Mouse (Mus musculus) cerebellum, adult 11-12 months (tissue): ENCODE measurements around the gene Fth1.
A peak's percentile ranks its signal among the peaks of the same experiment; 100 is the strongest.
"Not testable (repeated sequence)": the region's sequence is repeated elsewhere in the genome, so short reads cannot be mapped to it uniquely, and the experiment has no call there.

Experiments used
- DNase-seq: peaks from one replicate; pipeline ENCODE4 v3.0.0; 2022

Gene Fth1

DNA sequence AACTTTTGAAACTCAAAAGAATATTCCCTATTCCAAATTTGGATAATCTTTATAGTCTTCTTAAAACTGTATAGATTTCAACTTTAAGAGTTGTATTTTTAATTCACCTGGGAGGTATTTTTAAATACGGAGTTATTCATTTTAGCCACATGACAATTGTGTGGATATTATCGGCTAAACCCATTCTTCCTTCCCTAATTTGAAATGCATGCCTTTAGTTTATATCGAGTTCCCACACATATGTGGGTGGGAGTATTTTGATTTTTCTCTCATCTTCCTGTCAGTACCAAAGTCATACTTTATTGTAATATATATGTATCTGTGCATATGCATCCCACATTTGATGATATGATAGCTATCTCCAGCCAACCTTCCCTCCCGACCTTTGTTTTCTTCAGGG, at the start of gene Fth1:
TSS of gene Fth1 (plus strand) at position 341 of the 400 bp plus-strand sequence.
- DNase-seq = no peak

DNA sequence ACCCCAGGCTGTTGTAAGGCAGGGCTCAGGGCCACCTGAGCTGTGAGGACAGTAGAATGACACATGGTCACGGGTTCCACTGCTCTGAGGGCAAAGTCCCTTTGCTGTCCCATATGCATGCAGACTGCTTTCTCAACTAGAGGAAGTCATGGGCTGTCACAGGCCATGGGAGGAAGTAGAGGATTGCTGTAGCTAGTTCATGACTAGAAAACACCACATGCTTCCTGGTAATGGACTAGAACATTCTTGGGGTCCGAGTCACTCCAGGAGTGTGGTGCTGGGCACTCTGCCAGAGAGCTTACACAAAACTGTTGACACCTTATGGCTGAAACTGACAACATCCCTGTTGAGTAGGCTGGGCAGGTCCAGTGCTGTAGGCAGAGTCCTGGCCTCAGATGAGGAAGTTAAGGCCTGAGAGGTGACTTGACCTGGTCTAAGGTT, 49.2 kb upstream of the Fth1 start:
- DNase-seq = not testable (repeated sequence)

DNA sequence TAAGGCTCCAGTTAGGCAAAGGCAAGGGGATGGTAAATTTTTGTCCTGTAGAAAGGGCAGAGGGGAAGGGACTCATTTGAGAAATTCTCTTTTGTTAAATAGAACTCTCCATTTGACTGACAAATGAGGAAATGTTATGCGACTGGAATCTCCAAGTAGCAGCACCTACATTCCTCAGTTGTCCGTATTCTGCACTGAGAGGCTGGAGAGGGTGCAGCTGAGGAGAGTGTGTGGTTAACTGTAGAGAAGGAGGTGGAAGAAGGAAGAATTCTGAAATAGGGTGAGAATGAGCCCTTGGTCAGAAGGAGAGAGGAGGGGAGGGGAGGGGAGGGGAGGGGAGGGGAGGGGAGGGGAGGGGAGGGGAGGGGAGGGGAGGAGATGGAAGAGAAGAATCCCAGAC, 46.5 kb upstream of the Fth1 start:
- DNase-seq = no peak

DNA sequence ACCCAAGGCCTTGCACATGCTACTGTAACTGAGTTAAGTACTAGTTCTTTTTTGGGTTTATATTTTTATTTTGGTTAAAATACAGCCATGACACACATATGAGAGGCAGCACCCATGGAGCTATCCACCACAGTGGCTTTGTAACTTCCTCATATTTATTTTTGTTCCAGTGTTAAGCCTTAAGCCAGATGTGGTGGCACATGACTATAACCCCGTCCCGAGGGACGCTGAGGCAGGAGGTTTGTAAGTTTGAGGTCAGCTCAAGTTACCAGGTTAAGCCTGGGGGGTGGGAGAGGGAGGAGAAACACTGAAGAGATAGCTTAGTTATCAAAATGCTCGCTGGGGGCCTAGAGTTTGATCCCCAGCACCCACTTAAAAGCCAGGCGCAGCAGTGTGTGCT, 43.8 kb upstream of the Fth1 start:
- no peak for DNase-seq

DNA sequence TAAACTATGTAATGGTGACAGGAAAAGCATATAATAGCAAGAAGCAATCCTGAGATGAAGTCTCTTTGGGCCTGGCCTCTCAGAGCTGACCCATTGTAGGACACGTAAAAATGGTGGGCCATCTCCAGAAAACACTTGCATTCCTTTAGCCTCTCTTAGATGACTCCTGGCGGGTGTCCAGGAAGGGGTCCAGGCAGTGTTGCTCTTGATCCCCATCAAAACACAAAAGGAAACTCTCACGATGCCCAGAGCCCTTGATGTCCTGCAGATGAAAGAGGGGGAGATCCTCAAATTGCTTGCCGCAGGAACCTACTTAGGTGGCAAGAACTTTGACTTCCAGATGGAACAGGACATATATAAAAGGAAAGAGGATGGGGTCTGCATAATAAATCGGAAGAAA, 43.0 kb upstream of the Fth1 start:
- no peak for DNase-seq

DNA sequence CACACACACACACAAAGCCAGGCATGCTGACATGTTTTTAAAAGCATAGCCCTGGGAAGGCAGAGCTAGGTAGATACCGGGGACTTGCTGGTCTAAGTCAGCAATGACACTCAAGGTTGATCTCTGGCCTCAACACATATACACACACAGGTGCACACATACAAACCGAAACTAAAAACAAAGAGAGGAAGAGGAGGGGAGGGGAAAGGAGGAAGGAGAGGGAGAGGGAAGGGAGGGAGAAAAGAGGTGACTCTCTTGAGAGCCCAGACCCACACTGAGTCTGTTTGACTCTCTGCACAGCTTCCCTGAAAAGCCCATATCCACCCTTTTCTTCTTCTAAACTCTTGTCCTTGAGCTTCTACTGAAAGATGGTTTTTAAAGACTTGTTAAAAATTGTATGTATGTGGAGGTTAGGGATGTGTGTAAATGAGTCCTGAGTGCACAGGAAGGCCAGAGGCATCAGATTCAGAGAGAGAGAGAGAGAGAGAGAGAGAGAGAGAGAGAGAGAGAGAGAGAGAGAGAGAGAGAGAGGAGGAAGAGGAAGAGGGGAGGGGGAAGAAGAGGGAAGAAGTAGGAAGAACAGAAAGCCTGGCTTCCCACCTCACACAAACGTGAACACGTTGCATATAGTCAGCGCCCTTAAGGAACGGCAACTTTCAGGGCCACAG, 42.1 kb upstream of the Fth1 start:
- no peak for DNase-seq

DNA sequence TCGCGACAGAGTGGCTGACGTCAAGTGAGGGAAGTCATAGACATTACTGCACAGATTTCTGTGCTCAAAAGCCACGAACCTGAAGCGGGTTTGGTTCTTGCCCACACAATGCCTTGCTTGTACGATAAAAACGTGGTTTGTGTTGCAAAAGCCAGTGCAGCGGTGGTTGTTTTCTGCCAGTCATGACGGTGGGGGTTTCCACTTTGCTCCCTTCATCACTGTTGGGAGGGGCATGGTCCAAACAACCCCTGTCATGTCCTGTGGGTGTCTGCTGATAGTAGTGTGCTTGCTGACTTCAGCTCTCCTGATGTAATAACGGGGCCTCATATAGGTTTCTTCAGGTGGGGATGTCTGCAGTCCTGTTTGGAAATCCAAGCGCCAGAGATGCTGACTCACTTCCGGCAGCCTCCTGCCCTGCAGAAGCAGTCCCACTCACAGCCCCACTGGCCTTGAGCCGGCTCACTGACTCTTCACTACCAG, 41.5 kb upstream of the Fth1 start:
- no peak for DNase-seq

DNA sequence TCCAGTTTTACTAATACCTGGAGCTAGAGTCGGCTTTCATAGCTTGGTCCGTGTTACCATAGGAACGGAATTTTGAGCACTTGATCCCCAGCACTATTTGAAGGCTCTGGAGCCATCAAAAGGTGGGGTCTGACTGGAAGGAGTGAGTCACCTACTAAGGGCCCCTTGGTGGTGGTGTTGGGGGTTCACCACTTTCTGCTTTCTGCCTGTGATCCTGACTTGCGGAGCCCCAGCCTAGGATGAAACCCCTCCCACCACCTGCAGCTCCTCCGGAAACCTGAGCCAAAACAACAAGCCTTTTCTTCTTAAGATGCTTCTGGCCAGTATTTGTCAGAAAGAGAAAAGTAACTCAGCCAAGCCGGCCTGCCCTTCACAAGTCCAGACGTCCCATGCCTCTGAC, 40.6 kb upstream of the Fth1 start:
- DNase-seq = no peak

DNA sequence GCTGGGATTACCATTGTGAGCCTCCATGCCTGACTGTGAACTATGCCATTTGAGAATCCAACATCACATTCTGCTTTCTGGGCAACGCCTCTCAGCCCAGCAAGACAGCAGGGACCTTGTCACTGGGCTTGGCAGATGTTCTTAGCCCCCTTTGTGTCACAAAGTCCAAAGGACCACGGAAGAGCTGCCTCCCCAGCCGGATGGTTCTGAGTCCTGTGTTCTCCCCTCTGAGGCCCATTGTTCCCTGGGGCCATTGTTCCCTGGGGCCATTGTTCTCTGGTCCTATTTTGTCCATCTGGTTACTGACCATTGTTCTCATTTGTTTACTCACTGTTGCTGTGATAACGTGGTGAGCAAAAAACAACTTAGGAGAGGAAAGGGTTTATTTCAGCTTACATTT, 39.5 kb upstream of the Fth1 start:
- DNase-seq = peak; percentile 18

DNA sequence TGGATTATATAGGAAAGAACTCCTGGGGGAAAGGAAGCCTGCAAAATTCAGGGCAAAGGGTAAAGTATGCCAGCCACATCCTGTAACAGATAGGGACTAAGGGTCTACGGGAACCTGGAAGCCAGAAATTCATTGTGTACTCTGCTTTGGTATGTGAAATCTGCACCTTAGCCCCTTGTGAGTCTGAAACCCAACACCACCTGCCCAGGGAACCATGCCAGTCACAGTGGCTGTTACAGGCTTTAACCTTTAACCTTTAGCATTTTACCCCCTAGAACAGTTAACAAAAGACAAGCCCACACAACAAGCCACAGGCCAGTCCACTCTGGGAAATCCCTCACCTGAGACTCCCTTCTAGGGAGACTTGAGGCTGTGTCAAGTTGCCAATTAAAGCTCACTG, 38.6 kb upstream of the Fth1 start:
- DNase-seq = no peak

DNA sequence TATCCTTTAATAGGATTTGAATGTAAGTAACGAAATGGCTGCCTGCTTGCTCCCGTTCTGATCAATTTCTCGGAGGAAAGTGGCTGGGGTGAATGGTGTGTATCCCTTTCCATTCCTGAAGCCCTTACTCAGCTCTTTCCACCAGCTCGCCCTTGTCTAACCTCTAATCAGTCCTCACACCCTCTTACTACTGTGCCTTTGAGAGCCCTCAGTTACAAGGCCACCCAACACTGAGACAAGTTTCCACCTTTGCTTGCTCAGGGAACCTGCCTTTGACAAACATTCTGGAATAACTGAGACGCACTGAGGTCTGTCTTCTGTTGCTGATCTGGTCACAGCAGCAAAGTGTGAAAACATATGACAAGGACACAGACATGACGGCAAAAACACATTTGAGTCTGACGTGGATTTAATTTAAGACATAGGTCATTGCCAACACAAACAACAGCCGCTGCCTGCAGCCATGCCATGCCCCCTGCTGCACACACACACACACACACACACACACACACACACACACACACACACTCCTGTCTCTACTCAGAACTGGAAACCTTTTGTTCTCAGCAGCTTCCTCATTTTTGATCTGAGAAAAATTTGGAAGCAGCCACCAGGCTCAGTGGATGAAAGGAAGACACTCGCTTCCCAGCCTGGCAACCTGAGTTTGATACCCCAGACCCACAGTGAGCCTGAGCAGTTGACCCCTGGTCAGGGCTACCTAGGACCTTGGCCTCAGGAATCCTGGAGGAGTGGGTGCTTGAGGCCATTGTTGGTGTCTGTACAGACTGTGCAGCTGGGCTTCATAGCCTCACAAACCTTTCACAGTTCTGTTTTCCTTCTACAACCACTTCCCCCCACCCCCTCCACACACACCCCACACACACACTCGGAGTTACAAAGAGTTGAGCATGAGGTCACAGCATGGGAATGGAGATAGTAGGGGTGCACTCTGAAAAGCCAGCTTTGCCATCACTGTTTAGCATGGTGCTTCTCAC, 37.6 kb upstream of the Fth1 start:
- no peak for DNase-seq

DNA sequence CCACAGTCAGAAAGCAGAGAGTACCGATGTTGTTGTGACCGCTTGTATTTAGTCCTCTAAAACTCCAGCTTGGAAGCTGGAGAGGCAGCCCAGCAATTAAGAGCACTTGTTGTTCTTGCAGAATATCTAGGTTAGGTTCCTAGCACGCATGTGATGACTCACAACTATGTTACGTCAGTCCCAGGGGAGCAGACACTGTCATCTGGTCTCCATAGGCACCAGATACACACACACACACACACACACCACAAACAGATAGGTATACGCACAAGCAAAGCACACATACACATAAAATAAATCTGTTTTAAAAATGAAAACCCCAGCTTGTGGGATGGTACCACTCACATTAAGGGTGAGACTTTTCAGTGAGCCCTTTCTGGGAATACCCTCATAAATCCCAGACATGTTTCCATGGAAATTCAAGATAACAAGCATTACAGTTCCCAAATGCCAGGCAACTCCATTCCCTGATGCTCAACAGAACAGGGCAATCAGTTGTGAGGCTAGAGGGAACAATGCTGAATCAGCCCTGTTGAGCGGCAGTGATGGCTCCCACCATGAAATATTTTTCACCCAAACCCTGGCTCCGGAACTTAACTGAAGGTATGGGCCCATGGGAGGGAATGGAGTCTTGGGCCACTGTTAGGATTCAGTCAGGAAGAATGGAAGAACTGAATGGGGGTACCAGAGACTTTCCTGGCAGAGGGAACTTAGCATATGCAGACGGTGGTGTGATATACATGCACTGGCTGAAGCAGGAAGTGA, 34.4 kb upstream of the Fth1 start:
- no peak for DNase-seq

DNA sequence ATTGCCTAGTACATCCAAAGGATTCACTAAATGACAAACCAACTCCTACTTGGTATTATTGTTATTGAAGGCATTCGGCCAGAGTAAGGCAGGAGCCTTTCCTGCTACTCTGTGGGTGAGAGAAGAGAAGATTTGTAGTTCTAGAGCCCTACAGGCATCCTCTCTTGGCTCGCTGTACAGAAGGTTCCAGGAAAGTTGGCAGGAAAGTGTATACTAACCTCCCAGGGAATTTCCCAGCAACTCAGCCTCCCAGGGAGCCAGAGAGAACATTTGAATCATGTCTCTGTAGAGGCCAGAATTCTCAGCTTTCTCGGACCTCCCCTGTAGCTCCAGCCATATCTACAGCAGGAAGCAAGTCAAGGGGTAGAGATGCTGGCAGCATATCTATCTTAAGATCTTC, 33.4 kb upstream of the Fth1 start:
- DNase-seq = no peak

DNA sequence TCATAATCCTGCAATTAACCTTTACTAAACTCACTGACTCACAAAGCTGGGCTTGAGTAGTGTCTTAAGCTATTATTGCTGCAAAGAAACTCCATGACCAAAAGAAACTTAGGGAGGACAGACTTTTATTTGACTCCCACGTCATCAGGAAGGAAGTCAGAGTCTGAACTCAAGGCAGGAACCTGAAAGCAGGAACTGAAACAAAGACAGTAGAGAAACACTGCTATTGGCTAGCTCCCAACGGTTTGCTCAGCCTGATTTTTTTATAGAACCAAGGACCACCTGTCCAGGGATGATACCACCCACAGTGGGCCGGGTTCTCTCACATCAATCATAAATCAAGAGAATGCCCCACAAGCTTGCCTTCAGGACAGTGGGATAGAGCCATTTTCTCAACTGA, 28.0 kb upstream of the Fth1 start:
- no peak for DNase-seq

DNA sequence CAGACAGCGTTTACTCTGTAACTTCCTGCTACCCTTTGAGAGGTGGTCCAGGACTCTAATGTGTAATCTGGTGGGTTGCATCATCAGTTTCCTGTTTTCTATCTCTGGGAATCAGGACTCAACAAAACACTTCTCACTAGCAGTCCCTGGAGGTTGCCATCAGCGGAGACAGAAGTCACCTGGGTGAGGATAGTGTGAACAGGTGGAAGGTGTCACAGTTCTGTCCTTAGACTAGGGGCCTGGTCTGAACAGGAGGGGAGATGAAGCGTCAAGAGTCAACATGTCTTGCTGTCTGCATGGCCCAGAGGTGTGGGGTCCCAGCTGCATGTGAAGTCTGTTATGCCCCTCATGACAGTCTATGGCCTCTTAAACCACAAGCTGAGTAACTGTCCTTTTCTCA, 27.5 kb upstream of the Fth1 start:
- DNase-seq = no peak

DNA sequence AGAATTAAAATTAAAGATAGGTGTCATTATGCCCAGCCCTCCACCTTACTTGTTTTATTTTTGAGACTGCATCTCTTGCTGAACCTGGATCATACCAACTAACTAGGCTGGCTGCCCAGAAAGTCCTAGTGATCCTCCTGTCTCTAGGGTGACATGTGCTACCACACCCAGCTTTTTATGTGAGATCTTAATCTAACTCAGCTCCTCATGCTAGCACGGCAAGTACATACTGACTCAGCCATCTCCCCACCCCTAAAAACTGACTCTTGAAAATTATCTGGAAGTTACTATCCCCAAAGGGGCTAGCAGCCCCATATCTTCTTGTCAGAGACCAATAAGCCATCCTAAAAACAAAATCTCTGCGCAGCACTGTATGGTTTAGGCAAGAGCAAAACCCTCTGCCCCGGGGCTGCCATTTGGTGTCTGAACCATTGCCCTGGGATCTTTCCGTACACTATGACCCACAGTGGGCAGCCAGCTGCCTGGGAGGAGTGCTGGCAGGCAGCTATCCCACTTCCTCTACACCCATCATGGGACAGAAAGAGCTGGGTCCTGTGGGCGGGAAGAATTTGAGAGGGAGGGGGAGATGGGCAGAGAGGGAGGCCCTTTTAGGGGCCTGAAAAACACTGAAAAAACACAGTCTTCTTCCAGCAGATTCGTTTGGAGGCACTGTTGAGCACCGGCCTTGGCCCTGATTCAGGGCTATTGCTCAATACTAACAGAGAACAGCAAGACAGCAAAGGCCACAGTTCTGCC, 26.2 kb upstream of the Fth1 start:
- peak; percentile 36 for DNase-seq

DNA sequence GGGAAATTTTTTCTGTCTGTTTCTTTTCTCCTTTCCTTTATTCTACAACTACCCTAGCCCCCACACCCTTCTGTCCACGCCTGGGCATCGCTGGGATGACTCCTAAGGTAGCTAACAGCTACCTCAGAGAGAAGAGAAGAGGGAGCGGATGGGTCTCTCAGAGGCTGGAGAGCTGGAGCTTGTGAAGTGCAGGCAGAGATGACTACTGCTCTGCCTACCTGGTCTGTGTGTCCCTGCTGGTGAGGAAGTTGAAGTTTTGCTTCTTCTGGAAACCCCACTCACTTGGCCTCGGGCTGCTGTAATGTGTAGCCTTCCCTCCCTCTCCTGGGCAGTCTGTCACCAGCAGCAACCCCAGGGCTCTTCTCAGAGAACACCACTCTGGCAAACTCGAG, 25.6 kb upstream of the Fth1 start:
- DNase-seq = no peak

DNA sequence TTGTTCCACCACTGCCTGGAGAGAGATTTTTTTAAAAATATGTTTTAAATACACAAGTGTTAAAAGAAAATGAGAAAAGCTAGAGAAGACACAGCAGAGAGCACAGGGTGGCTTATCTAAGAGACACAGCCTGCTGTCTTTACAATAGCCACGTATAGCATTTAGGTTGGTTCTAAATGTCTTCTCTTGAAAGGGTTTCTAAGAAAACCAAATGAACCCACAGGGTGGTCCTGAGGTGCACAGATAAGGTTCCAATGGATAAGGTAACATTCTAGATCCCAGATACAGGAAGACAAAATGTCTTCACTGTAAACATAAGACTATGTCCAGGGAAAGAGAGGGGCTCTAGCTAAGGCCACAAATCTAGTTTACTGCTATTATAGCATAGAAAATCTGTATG, 25.0 kb upstream of the Fth1 start:
- DNase-seq = no peak

DNA sequence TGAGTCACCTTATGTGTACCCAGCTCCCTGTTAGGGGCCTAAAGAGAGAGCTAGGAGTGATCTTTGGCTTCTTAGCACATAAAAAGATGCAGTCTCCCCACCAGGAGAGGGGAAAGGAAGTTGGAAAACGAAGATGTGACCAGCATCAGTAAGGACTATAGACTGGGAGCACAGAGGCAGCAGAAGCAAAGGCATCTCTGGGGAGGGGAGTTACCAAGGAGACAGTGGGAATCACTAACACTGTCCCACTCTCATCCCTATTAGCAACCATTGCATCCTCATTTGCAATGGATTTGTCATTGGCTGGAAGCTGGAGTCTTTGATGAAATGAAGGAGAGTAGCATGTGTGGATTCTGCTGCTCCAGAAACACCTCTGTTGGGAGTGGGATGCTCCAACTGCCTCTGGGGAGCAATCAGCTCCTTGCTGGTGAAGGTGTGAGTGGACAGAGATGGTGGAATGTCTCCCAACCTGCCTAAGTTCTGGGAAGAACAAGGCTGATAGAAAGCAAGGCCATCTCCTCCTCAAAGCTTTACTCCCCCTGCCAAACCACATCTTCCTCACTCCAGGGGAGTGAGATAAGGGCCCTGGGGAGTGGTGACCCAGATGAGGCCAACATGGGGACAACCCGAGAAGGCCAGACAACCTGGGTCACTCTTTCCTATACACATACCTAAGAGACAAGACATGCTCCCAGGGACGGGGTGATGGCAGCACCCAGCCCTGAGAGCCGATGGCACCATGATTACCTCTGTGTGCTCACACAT, 23.6 kb upstream of the Fth1 start:
- DNase-seq = no peak

DNA sequence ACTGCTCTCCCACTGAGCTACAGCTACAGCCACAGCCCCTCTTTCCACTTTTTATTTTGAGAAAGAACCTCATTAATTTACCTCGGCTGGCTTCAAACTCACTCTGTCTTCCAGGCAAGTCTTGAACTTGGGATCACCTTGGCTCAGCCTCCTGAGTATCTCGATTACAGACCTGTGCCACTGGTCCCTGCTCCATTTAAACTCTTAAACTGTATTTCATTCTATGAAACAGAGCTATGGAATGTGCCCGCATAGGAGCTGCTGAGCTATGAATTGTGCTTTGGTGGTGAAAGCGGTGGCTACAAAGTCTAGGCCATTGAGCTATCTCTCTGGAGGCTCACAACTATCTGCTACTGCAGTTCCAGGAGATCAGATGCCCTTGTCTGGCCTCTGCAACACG, 22.4 kb upstream of the Fth1 start:
- no peak for DNase-seq

DNA sequence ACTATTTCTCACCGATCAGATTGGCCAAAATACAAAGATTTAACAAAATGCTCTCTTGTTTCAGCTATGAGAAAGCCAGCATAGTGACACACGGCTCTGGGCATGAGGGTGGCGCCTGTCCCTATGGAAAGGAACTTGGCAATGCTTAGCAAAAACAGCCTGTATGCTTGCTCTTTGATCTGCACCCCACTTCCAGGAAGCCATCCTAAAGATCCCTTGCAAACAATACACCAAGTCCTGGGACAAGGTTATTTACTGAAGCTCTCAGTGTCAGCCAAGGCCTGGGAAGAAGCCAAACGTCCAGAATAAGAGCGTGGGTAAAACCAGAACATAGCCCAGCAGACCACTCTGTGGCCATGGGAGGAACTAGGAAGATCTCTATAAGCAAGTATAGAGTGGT, 19.6 kb upstream of the Fth1 start:
- no peak for DNase-seq
